Mouse (Mus musculus): ENCODE data around the gene Fcamr. TPM values are rescaled to one million over a fixed set of nuclear protein-coding genes. Genes with fewer than 3 reads are reported as not detected.

Fcamr gene
- total and polyA plus RNA-seq, 2 experiments: 0.09 to 0.55 TPM

DNA sequence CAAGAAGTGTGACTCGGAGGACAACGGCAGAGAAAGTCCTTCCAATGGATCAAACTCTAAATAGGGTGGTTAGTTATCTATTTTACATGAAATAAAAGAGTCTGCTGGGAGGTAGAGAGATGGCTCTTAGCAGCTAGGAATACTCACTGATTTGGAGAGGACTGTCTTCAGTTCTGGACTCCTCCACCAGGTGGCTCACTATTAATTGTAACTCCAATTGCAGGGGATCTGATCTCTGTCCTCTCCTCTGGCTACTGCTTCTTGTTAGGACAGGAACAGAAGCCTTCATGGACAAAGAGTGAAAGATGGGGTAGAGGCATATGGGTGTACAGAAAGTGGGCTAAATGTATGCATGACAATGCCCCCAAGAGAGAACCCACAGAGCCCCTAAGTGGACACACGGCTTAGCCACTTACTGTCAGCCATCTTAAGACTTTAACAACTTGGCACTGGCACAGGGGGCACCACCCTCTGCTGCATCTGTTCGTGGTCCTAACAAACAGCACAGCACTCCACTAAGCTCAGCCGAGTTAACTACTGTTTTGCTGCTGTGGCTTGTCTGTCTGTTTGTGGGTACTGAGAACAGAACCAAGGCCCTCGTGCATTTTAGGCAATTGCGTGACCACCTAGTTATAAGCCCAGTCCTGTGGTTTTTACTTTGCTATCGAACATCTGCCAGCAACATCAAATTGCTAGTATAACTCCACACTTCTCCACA lies 3.6 kb upstream of the Fcamr start:
- H3K4me1 ChIP-seq (ENCODE audit: control insufficient read depth, insufficient read depth, low read length): peaks cover 12% of the 10 kb centered on the region
- WGBS: 83% methylated on average over 8 of the region's 8 CpGs
- no peak overlapping the region for H3K9ac ChIP-seq (ENCODE audit: low read depth, low read length)
- peak overlapping the region; percentile 97 for H3K27ac ChIP-seq (replicated peaks; ENCODE audit: insufficient read depth, low read depth, low read length)
- H3K4me3 ChIP-seq (ENCODE audit: insufficient read depth, low read depth, low read length): no peak overlapping the region
- H3K36me3 ChIP-seq (ENCODE audit: control insufficient read depth, insufficient read depth, low read length): no peaks in the 10 kb centered on the region
- DNase-seq (ENCODE audit: extremely low read depth, low read depth, low spot score): peak; percentile 75
- TF ChIP-seq POLR2A (IDR thresholded peaks at IDR 0.05; ENCODE audit: extremely low read depth, insufficient read depth, low read length): no peak
- peak; percentile 26; the same call in 1 of the 2 replicates for TF ChIP-seq CTCF (IDR thresholded peaks at IDR 0.05; ENCODE audit: low read depth, low read length)
- H3K27me3 ChIP-seq (ENCODE audit: control insufficient read depth, insufficient read depth, low read length): no peaks in the 10 kb centered on the region
- no peaks in the 10 kb centered on the region for H3K79me2 ChIP-seq (ENCODE audit: control insufficient read depth, insufficient read depth, low read length)

- peak; percentile 92 for DNase-seq (ENCODE audit: extremely low read depth, low read depth, low spot score)
- WGBS: 12% methylated on average over 6 of the region's 6 CpGs
- Histone ChIP-seq H3K36me3 (ENCODE audit: control insufficient read depth, insufficient read depth, low read length) (no peaks in the 10 kb centered on the region), H3K27ac (replicated peaks; ENCODE audit: insufficient read depth, low read depth, low read length) (peak overlapping the region; percentile 97), H3K4me1 (ENCODE audit: control insufficient read depth, insufficient read depth, low read length) (peaks cover 12% of the 10 kb centered on the region), H3K27me3 (ENCODE audit: control insufficient read depth, insufficient read depth, low read length) (no peaks in the 10 kb centered on the region), H3K4me3 (ENCODE audit: insufficient read depth, low read depth, low read length) (peak overlapping the region; percentile 21; the same call in 1 of the 2 replicates), H3K9ac (ENCODE audit: low read depth, low read length) (peak overlapping the region; percentile 77), H3K79me2 (ENCODE audit: control insufficient read depth, insufficient read depth, low read length) (no peaks in the 10 kb centered on the region)
- TF ChIP-seq POLR2A (IDR thresholded peaks at IDR 0.05; ENCODE audit: extremely low read depth, insufficient read depth, low read length) (no peak), CTCF (IDR thresholded peaks at IDR 0.05; ENCODE audit: low read depth, low read length) (no peak)
These were observed 2.7 kb upstream of the Fcamr start for GRCm38 (mm10) chr1:130798037-130798436.

DNA sequence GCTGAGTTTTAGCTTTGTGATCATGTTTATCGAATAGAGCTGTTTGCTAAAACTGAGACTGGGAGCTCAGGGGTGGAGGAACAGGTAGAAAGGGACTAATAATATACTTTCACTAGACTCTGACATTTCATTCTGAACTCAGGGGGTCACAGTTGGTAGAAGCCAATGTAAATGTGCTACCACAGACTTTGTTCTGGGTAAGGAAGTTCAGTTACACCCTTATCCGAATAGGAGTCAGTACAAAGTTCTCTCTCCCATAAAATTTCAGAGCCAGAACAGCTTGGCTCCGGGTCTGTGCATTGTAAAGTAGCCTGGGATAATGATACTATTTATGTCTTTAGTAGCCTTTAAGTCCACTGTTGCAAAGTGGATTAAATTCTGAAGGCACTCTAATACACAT lies 2.2 kb upstream of the Fcamr start:
- Histone ChIP-seq H3K27me3 (ENCODE audit: control insufficient read depth, insufficient read depth, low read length) (no peaks in the 10 kb centered on the region), H3K4me1 (ENCODE audit: control insufficient read depth, insufficient read depth, low read length) (peaks cover 12% of the 10 kb centered on the region), H3K4me3 (ENCODE audit: insufficient read depth, low read depth, low read length) (0 out of 2 replicates have a peak overlapping the region, but pooled peaks have one; percentile 21), H3K79me2 (ENCODE audit: control insufficient read depth, insufficient read depth, low read length) (no peaks in the 10 kb centered on the region), H3K9ac (ENCODE audit: low read depth, low read length) (peak overlapping the region; percentile 77; the same call in 1 of the 2 replicates), H3K36me3 (ENCODE audit: control insufficient read depth, insufficient read depth, low read length) (no peaks in the 10 kb centered on the region), H3K27ac (replicated peaks; ENCODE audit: insufficient read depth, low read depth, low read length) (peak overlapping the region; percentile 97)
- WGBS: 19% methylated on average over 3 of the region's 3 CpGs
- peak; percentile 82 for DNase-seq (ENCODE audit: extremely low read depth, low read depth, low spot score)
- TF ChIP-seq POLR2A (IDR thresholded peaks at IDR 0.05; ENCODE audit: extremely low read depth, insufficient read depth, low read length) (no peak), CTCF (IDR thresholded peaks at IDR 0.05; ENCODE audit: low read depth, low read length) (no peak)

DNA sequence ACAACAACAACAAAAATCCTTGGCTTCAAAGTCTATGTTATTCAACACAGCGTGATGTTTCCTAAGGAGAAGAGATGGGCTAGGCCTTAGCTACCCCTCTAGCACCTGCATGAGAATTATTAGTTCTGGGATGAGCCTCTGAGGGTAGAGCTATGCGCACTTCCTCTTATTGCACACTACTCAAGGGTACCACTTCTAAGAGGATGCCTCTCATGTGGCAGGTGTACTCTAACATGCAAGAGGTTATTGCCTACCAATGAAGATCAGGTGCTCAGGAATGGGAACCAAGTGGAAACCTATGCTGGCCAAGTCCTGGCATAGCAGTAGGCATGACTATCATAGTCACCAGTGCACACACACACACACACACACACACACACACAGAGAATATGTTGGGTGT lies 1.3 kb upstream of the Fcamr start:
- no peak overlapping the region for H3K4me3 ChIP-seq (ENCODE audit: insufficient read depth, low read depth, low read length)
- peaks cover 12% of the 10 kb centered on the region for H3K4me1 ChIP-seq (ENCODE audit: control insufficient read depth, insufficient read depth, low read length)
- no peak overlapping the region for H3K9ac ChIP-seq (ENCODE audit: low read depth, low read length)
- H3K27me3 ChIP-seq (ENCODE audit: control insufficient read depth, insufficient read depth, low read length): no peaks in the 10 kb centered on the region
- H3K79me2 ChIP-seq (ENCODE audit: control insufficient read depth, insufficient read depth, low read length): no peaks in the 10 kb centered on the region
- H3K27ac ChIP-seq (replicated peaks; ENCODE audit: insufficient read depth, low read depth, low read length): no peak overlapping the region
- WGBS: 100% methylated on average over 2 of the region's 2 CpGs
- no peak for DNase-seq (ENCODE audit: extremely low read depth, low read depth, low spot score)
- H3K36me3 ChIP-seq (ENCODE audit: control insufficient read depth, insufficient read depth, low read length): no peaks in the 10 kb centered on the region
- TF ChIP-seq CTCF (IDR thresholded peaks at IDR 0.05; ENCODE audit: low read depth, low read length): no peak
- TF ChIP-seq POLR2A (IDR thresholded peaks at IDR 0.05; ENCODE audit: extremely low read depth, insufficient read depth, low read length): no peak

DNA sequence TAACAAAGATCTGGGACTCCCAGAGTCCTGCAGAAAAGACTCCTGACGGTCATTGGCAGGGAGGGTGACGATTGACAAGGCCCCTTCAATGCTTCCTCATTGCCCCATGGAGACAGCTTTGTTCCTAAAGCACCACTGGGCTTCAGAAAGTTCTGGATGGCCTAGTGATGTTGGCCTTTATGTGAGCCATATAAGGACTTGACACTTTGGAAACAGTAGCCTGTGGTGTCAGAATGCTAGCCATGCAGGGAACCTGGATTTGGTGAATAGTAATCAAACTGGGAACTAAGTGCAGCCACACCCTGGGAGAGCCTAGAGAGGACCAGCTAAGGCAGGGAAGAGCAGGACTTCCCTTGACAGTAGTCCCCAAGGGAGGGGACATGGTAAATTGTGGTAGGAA lies 809 bp downstream of the Fcamr start:
- Histone ChIP-seq H3K27me3 (ENCODE audit: control insufficient read depth, insufficient read depth, low read length) (no peaks in the 10 kb centered on the region), H3K27ac (replicated peaks; ENCODE audit: insufficient read depth, low read depth, low read length) (no peak overlapping the region), H3K79me2 (ENCODE audit: control insufficient read depth, insufficient read depth, low read length) (no peaks in the 10 kb centered on the region), H3K4me3 (ENCODE audit: insufficient read depth, low read depth, low read length) (no peak overlapping the region), H3K36me3 (ENCODE audit: control insufficient read depth, insufficient read depth, low read length) (no peaks in the 10 kb centered on the region), H3K4me1 (ENCODE audit: control insufficient read depth, insufficient read depth, low read length) (peaks cover 12% of the 10 kb centered on the region), H3K9ac (ENCODE audit: low read depth, low read length) (no peak overlapping the region)
- 94% methylated on average over 2 of the region's 2 CpGs for WGBS
- no peak for TF ChIP-seq POLR2A (IDR thresholded peaks at IDR 0.05; ENCODE audit: extremely low read depth, insufficient read depth, low read length)
- DNase-seq (ENCODE audit: extremely low read depth, low read depth, low spot score): no peak

GRCm38 (mm10) chr1:130802976-130803375 lies 2.3 kb downstream of the Fcamr start:
- H3K27ac ChIP-seq (replicated peaks; ENCODE audit: insufficient read depth, low read depth, low read length): no peak overlapping the region
- H3K4me1 ChIP-seq (ENCODE audit: control insufficient read depth, insufficient read depth, low read length): peaks cover 5% of the 10 kb centered on the region
- H3K79me2 ChIP-seq (ENCODE audit: control insufficient read depth, insufficient read depth, low read length): no peaks in the 10 kb centered on the region
- no peaks in the 10 kb centered on the region for H3K36me3 ChIP-seq (ENCODE audit: control insufficient read depth, insufficient read depth, low read length)
- no peak overlapping the region for H3K4me3 ChIP-seq (ENCODE audit: insufficient read depth, low read depth, low read length)
- no peak for DNase-seq (ENCODE audit: extremely low read depth, low read depth, low spot score)
- no peak for TF ChIP-seq POLR2A (IDR thresholded peaks at IDR 0.05; ENCODE audit: extremely low read depth, insufficient read depth, low read length)
- no peak for TF ChIP-seq CTCF (IDR thresholded peaks at IDR 0.05; ENCODE audit: low read depth, low read length)
- H3K27me3 ChIP-seq (ENCODE audit: control insufficient read depth, insufficient read depth, low read length): no peaks in the 10 kb centered on the region
- 80% methylated on average over 6 of the region's 6 CpGs for WGBS
- H3K9ac ChIP-seq (ENCODE audit: low read depth, low read length): no peak overlapping the region
